Mouse (Mus musculus): Measurements from ENCODE around the gene Rac1. TPM values are rescaled to one million over a fixed set of nuclear protein-coding genes. Genes with fewer than 3 reads are reported as not detected.

The Rac1 gene
- polyA plus RNA-seq, 1 experiment = 141 TPM

DNA sequence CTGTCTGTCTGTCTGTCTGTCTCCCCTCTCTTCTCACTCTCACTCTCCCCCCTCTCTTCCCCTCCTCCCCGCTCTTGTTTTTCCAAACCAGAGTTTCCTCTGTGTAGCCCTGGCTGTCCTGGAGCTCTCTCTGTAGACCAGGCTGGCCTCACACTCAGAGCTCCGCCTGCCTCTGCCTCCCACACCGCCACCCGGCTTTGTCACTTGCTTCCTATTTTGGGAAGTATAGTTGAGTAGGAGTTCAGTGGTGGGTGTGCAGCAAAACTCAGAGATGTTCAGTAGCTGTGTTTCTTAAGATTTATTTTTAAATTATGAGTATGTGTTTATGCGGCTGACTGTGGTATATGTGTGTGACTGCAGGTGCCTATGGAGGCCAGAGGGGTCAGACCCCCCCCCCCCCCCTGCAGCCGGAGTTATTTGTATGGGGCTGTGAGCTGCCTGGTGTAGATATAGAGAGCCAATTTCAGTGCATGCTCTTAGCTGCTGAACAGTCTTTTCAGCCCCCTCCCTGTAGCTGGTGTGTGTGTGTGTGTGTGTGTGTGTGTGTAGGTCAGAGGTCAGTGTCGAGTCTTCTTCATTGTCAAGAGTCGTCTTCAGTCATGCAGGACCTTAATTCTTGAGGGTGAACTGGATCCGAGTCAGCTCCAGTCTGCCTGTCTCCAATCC, 55.8 kb downstream of the Rac1 start:
- Histone ChIP-seq H3K4me3 (ENCODE audit: extremely low read depth, insufficient read depth, insufficient read length) (no peak overlapping the region), H3K27me3 (ENCODE audit: control insufficient read depth, insufficient read depth, low read length) (no peaks in the 10 kb centered on the region), H3K36me3 (ENCODE audit: control insufficient read depth, insufficient read depth, low read length) (peaks cover 16% of the 10 kb centered on the region), H3K27ac (ENCODE audit: insufficient read depth, low read length) (no peak overlapping the region), H3K4me1 (ENCODE audit: control insufficient read depth, insufficient read depth, insufficient read length) (peaks cover 3% of the 10 kb centered on the region; the same call in 1 of the 2 replicates)
- no peak for DNase-seq (ENCODE audit: low read depth in 1 of 2, low spot score in 2 of 2)
- TF ChIP-seq POLR2A (IDR thresholded peaks at IDR 0.05; ENCODE audit: low read depth, low read length) = no peak
- no peak for TF ChIP-seq CTCF (IDR thresholded peaks at IDR 0.05; ENCODE audit: extremely low read depth, insufficient read depth, insufficient read length, insufficient replicate concordance)
- 82% methylated on average over 9 of the region's 9 CpGs for WGBS

DNA sequence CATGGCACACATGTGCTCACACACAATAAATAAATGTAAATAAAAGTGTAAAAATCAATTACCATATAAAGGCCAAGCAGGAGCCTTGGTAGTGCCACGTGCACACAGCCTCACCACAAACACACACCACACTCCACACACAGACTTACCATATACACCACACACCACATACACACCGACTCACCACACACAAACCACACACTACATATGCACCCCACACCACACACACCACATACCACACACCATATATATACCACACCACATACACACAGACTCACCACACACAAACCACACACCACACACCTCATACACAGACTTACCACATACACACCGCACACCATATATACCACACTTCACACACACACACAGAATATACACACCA, 56.7 kb downstream of the Rac1 start:
- TF ChIP-seq CTCF (IDR thresholded peaks at IDR 0.05; ENCODE audit: extremely low read depth, insufficient read depth, insufficient read length, insufficient replicate concordance) (no peak), POLR2A (IDR thresholded peaks at IDR 0.05; ENCODE audit: low read depth, low read length) (no peak)
- Histone ChIP-seq H3K4me3 (ENCODE audit: extremely low read depth, insufficient read depth, insufficient read length) (no peak overlapping the region), H3K4me1 (ENCODE audit: control insufficient read depth, insufficient read depth, insufficient read length) (peaks cover 3% of the 10 kb centered on the region; the same call in 1 of the 2 replicates), H3K36me3 (ENCODE audit: control insufficient read depth, insufficient read depth, low read length) (peaks cover 16% of the 10 kb centered on the region), H3K27me3 (ENCODE audit: control insufficient read depth, insufficient read depth, low read length) (no peaks in the 10 kb centered on the region), H3K27ac (ENCODE audit: insufficient read depth, low read length) (peak overlapping the region; percentile 39)
- 27% methylated on average over 3 of the region's 3 CpGs for WGBS
- DNase-seq (ENCODE audit: low read depth in 1 of 2, low spot score in 2 of 2) = no peak

DNA sequence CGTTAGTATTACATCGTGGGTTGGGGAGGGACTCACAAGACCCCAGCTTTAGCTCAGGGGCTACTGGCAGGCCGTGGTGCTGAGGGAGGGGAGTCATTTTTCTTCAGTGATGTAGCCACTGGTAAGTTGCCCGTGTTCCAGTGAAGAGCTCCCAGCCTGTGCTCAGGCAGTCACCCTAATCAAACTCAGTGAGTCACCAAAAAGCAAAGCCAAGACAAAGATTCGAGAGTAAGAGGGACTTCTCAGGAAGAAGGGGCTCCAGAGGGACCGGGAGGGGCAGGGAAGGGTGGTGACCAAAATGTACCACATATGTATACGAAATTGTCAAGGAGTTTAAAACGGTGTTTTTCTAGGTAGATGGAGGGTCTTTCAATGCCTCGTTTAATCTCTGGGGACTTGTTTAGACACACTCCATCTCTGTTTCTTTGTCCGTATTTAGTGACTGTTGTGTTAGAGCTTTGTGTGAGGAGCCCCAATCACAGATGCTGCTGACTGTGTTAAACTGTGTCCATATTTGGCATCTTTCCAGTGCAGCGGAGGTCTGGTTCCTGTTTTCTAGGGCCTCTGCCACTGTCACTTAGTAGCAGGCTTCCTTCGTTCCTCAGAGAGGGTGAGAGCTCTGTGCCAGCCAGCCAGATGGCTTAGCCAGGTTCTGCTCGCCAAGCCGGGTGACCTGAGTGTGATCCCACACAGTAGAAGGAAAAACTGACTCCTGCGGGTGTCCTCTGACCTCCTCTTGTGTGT, 57.2 kb downstream of the Rac1 start:
- 33% methylated on average over 15 of the region's 15 CpGs for WGBS
- Histone ChIP-seq H3K27ac (ENCODE audit: insufficient read depth, low read length) (peak overlapping the region; percentile 39), H3K36me3 (ENCODE audit: control insufficient read depth, insufficient read depth, low read length) (peaks cover 15% of the 10 kb centered on the region), H3K4me3 (ENCODE audit: extremely low read depth, insufficient read depth, insufficient read length) (no peak overlapping the region), H3K4me1 (ENCODE audit: control insufficient read depth, insufficient read depth, insufficient read length) (peaks cover 3% of the 10 kb centered on the region; the same call in 1 of the 2 replicates), H3K27me3 (ENCODE audit: control insufficient read depth, insufficient read depth, low read length) (no peaks in the 10 kb centered on the region)
- TF ChIP-seq CTCF (IDR thresholded peaks at IDR 0.05; ENCODE audit: extremely low read depth, insufficient read depth, insufficient read length, insufficient replicate concordance) (no peak), POLR2A (IDR thresholded peaks at IDR 0.05; ENCODE audit: low read depth, low read length) (no peak)
- DNase-seq (ENCODE audit: low read depth in 1 of 2, low spot score in 2 of 2) = peak; percentile 56 to 59

DNA sequence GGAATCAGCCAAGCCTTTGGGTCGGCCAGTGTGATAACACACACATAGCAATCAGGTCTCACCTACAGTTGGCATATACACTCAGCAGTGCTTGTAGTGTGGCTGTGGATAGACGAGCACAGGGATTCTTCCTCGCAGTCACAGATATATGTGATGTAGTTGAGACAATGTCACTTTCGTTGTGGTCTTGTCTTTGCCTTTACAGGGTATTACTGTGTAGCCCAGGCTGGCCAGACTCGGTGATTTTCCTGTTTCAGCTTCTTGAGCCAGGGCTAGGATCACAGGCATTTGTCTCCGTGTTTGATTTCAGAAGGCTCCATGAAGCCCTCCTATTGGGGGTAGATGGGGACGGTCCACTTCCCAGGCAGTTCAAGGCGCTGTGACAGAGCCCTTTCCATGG, 58.2 kb downstream of the Rac1 start:
- Histone ChIP-seq H3K36me3 (ENCODE audit: control insufficient read depth, insufficient read depth, low read length) (peaks cover 10% of the 10 kb centered on the region), H3K4me3 (ENCODE audit: extremely low read depth, insufficient read depth, insufficient read length) (no peak overlapping the region), H3K27ac (ENCODE audit: insufficient read depth, low read length) (no peak overlapping the region), H3K27me3 (ENCODE audit: control insufficient read depth, insufficient read depth, low read length) (no peaks in the 10 kb centered on the region), H3K4me1 (ENCODE audit: control insufficient read depth, insufficient read depth, insufficient read length) (peaks cover 7% of the 10 kb centered on the region; the same call in 1 of the 2 replicates)
- no peak for TF ChIP-seq CTCF (IDR thresholded peaks at IDR 0.05; ENCODE audit: extremely low read depth, insufficient read depth, insufficient read length, insufficient replicate concordance)
- TF ChIP-seq POLR2A (IDR thresholded peaks at IDR 0.05; ENCODE audit: low read depth, low read length) = no peak
- DNase-seq (ENCODE audit: low read depth in 1 of 2, low spot score in 2 of 2) = no peak
- 97% methylated on average over 8 of the region's 8 CpGs for WGBS

DNA sequence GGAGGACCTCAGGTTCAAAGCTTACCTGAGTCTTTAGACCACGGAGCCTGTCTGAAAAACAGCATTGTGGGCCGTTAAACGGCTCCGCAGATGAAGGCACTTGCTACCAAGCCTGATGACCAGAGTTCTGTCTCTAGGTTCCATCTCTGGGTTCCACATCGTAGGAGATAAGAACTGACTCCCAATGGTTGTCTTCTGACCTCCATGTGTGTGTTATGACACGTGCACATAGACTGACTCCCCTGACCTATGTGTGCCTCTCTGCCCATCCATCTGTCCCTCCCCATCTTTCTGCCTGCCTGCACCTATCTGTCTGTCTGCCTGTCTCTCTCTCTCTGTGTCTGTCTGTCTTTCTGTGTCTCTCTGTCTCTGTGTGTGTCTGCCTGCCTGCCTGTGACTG, 59.9 kb downstream of the Rac1 start:
- Histone ChIP-seq H3K27me3 (ENCODE audit: control insufficient read depth, insufficient read depth, low read length) (no peaks in the 10 kb centered on the region), H3K27ac (ENCODE audit: insufficient read depth, low read length) (no peak overlapping the region), H3K4me1 (ENCODE audit: control insufficient read depth, insufficient read depth, insufficient read length) (peaks cover 7% of the 10 kb centered on the region; the same call in 1 of the 2 replicates), H3K36me3 (ENCODE audit: control insufficient read depth, insufficient read depth, low read length) (peaks cover 3% of the 10 kb centered on the region), H3K4me3 (ENCODE audit: extremely low read depth, insufficient read depth, insufficient read length) (no peak overlapping the region)
- 97% methylated on average over 6 of the region's 6 CpGs for WGBS
- no peak for TF ChIP-seq CTCF (IDR thresholded peaks at IDR 0.05; ENCODE audit: extremely low read depth, insufficient read depth, insufficient read length, insufficient replicate concordance)
- no peak for TF ChIP-seq POLR2A (IDR thresholded peaks at IDR 0.05; ENCODE audit: low read depth, low read length)
- no peak for DNase-seq (ENCODE audit: low read depth in 1 of 2, low spot score in 2 of 2)

DNA sequence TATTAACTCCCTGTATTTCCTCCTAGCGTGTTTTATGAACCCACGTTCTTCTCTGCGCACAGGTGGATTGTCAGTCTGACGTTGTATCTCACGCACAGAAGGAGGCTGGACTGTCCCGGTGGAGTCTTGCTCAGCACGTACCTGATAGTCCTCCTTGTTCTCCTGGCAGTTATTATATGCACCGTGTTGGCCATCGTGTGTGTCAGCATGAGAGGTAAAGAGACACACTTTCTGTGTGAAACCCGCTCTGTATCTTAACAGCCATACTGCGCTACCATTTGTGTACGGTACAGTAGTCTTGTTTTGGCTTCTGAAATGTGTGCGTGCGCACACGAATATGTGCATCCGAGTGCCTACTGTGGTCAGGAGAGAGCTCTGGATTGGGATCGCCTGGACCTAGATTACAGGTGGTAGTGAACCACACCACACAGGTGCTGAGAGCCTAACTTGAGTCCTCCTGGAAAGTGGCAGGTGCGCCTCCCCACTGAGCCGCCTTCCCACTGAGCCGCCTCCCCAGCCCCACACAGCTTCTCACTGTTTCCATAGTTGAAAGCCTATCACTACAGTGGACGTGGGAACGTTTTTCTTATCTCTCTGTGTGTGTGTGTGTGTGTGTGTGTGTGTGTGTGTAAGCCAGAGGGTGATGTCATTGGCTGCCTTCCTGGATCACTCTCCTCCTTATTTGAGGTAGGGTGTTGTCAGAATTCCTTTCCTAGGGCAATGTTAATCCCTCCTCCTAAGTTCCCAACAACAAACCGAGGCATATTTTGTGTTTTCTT, 60.8 kb downstream of the Rac1 start:
- Histone ChIP-seq H3K4me1 (ENCODE audit: control insufficient read depth, insufficient read depth, insufficient read length) (peaks cover 7% of the 10 kb centered on the region; the same call in 1 of the 2 replicates), H3K27ac (ENCODE audit: insufficient read depth, low read length) (no peak overlapping the region), H3K4me3 (ENCODE audit: extremely low read depth, insufficient read depth, insufficient read length) (no peak overlapping the region), H3K36me3 (ENCODE audit: control insufficient read depth, insufficient read depth, low read length) (peaks cover 2% of the 10 kb centered on the region; the same call in 1 of the 2 replicates), H3K27me3 (ENCODE audit: control insufficient read depth, insufficient read depth, low read length) (no peaks in the 10 kb centered on the region)
- WGBS = 93% methylated on average over 23 of the region's 23 CpGs
- no peak for DNase-seq (ENCODE audit: low read depth in 1 of 2, low spot score in 2 of 2)
- no peak for TF ChIP-seq POLR2A (IDR thresholded peaks at IDR 0.05; ENCODE audit: low read depth, low read length)
- no peak for TF ChIP-seq CTCF (IDR thresholded peaks at IDR 0.05; ENCODE audit: extremely low read depth, insufficient read depth, insufficient read length, insufficient replicate concordance)

Measured in spleen, adult 2 months (tissue).